Mouse (Mus musculus) brain, adult 2 months (tissue): ENCODE data around the gene Bmp6.
A peak's percentile ranks its signal among the peaks of the same experiment; 100 is the strongest.

Source experiments
- DNase-seq: peaks from one replicate; pipeline ENCODE4 v3.0.0; 2011; ENCODE audit warnings: low read depth, low spot score

The Bmp6 gene

GRCm38 (mm10) chr13:38353420-38354255, 8.7 kb downstream of the Bmp6 start:
- DNase-seq = no peak

GRCm38 (mm10) chr13:38354284-38354683, 9.4 kb downstream of the Bmp6 start:
- no peak for DNase-seq

- DNase-seq = no peak
Observed at GRCm38 (mm10) chr13:38359045-38359444, 14.1 kb downstream of the Bmp6 start.

- DNase-seq = no peak
Observed at GRCm38 (mm10) chr13:38362751-38363150, 17.8 kb downstream of the Bmp6 start.

GRCm38 (mm10) chr13:38363869-38364268, 19.0 kb downstream of the Bmp6 start:
- no peak for DNase-seq

GRCm38 (mm10) chr13:38369624-38370023, 24.7 kb downstream of the Bmp6 start:
- DNase-seq = no peak

- peak; percentile 47 for DNase-seq
Observed at GRCm38 (mm10) chr13:38376071-38376470, 31.2 kb downstream of the Bmp6 start.

- no peak for DNase-seq
Observed at GRCm38 (mm10) chr13:38377355-38377754, 32.4 kb downstream of the Bmp6 start.

- DNase-seq = peak; percentile 63
Observed at GRCm38 (mm10) chr13:38379806-38380205, 34.9 kb downstream of the Bmp6 start.

- no peak for DNase-seq
Observed at GRCm38 (mm10) chr13:38386035-38386559, 41.2 kb downstream of the Bmp6 start.

GRCm38 (mm10) chr13:38387453-38388040, 42.6 kb downstream of the Bmp6 start:
- no peak for DNase-seq

- no peak for DNase-seq
Observed at GRCm38 (mm10) chr13:38393444-38393843, 48.5 kb downstream of the Bmp6 start.

- no peak for DNase-seq
Observed at GRCm38 (mm10) chr13:38395026-38395425, 50.1 kb downstream of the Bmp6 start.

- no peak for DNase-seq
Observed at GRCm38 (mm10) chr13:38397007-38397545, 52.2 kb downstream of the Bmp6 start.

GRCm38 (mm10) chr13:38398658-38399057, 53.8 kb downstream of the Bmp6 start:
- no peak for DNase-seq

- no peak for DNase-seq
Observed at GRCm38 (mm10) chr13:38400662-38401061, 55.8 kb downstream of the Bmp6 start.

GRCm38 (mm10) chr13:38407611-38408315, 62.9 kb downstream of the Bmp6 start:
- DNase-seq = peak; percentile 27

GRCm38 (mm10) chr13:38408636-38409035, 63.7 kb downstream of the Bmp6 start:
- peak; percentile 2 for DNase-seq

- DNase-seq = peak; percentile 93
Observed at GRCm38 (mm10) chr13:38410322-38410865, 65.5 kb downstream of the Bmp6 start.

GRCm38 (mm10) chr13:38419781-38420180, 74.9 kb downstream of the Bmp6 start:
- DNase-seq = no peak

GRCm38 (mm10) chr13:38422491-38422890, 77.6 kb downstream of the Bmp6 start:
- DNase-seq = no peak

- no peak for DNase-seq
Observed at GRCm38 (mm10) chr13:38425294-38425693, 80.4 kb downstream of the Bmp6 start.
